Mouse (Mus musculus) CD8-positive naive resting alpha-beta T cell, adult 57 days (primary cell): ENCODE measurements around the gene Tbc1d2b. TPM values are rescaled to one million over a fixed set of nuclear protein-coding genes. Genes with fewer than 3 reads are reported as not detected.

Experiments
- total RNA-seq: library from RNA; stranded (reverse); gene quantifications from one replicate; pipeline ENCODE4 v1.2.4, GENCODE M21; 2023

Gene Tbc1d2b
- 38.5 TPM for total RNA-seq

GRCm38 (mm10) chr9:90270193-90270943 is at the start of gene Tbc1d2b:
Gene Tbc1d2b (minus strand): TSS chr9:90270804.

GRCm38 (mm10) chr9:90162926-90163748 is 107.5 kb downstream of the Tbc1d2b start, which contains the start of gene Adamts7:
Gene Adamts7 (plus strand): TSS chr9:90163069.

Other genes starting within 250 kb of the Tbc1d2b start
- 27.4 TPM for gene Ctsh, start 216.7 kb downstream of the Tbc1d2b start, total RNA-seq
- gene Morf4l1, start 156.0 kb downstream of the Tbc1d2b start, total RNA-seq = 347 TPM
- gene Adamts7, start 107.7 kb downstream of the Tbc1d2b start, total RNA-seq = 0.28 TPM